Mouse (Mus musculus) heart, adult 2 months (tissue): Measurements from ENCODE around the gene Olfr206. TPM values are rescaled to one million over a fixed set of nuclear protein-coding genes. Genes with fewer than 3 reads are reported as not detected.

Experiments used
- DNase-seq, 2 experiments: peaks; one replicate each; pipeline ENCODE4 v3.0.0; 2021
- H3K27ac ChIP-seq: fragments of 200-600 bp; 2 replicates; pipeline ENCODE4 v1.8.1; 2022
- H3K27me3 ChIP-seq: fragments of 200-500 bp; 2 replicates; pipeline ENCODE4 v1.6.1; 2012; ENCODE audit warnings: mild to moderate bottlenecking, low read length, inconsistent platforms, mixed read lengths; ENCODE audit not compliant: control insufficient read depth, insufficient read depth
- H3K36me3 ChIP-seq: fragments of 200-500 bp; 2 replicates; pipeline ENCODE4 v1.6.1; 2012; ENCODE audit warnings: low read length, inconsistent platforms; ENCODE audit not compliant: control insufficient read depth, insufficient read depth
- H3K4me1 ChIP-seq: fragments of 200-500 bp; 2 replicates; pipeline ENCODE4 v1.6.1; 2011; ENCODE audit warnings: low read length; ENCODE audit not compliant: control insufficient read depth, insufficient read depth
- H3K4me3 ChIP-seq: fragments of 200-600 bp; 2 replicates; pipeline ENCODE4 v1.8.1; 2022
- H3K79me2 ChIP-seq: fragments of 200-500 bp; replicated peaks from 2 replicates; pipeline ENCODE4 v1.6.1; 2012; ENCODE audit warnings: mild to moderate bottlenecking, inconsistent platforms, low read length, moderate library complexity, mixed read lengths; ENCODE audit not compliant: control insufficient read depth, insufficient read depth
- H3K9ac ChIP-seq: fragments of 200-500 bp; 2 replicates; pipeline ENCODE4 v1.6.1; 2012; ENCODE audit warnings: low read depth, mild to moderate bottlenecking, control low read depth, inconsistent platforms, low read length, mixed read lengths
- CTCF ChIP-seq: fragments of 200-600 bp; IDR thresholded peaks from 2 replicates; pipeline ENCODE4 v1.8.1; 2022; ENCODE audit warnings: antibody characterized with exemption, mild to moderate bottlenecking, moderate library complexity
- WGBS: fragments of 180-500 bp; shearing (Covaris S2); methylation state at CpG from one replicate; pipeline ENCODE4 v1.1.7; 2018; 5-methylcytosine and 5-hydroxymethylcytosine counted together
- intact Hi-C: fragments of 180-260 bp; cut with DNase I; formaldehyde crosslinking; loops from one replicate; pipeline ENCODE4 v1.15.1; 2025
- polyA plus RNA-seq: library from polyadenylated mRNA; depleted of rRNA; stranded (reverse); fragments of >200 nt; gene quantifications from 2 replicates; pipeline ENCODE4 v1.2.3, GENCODE M21; 2012; rRNA removed
- total RNA-seq, 2 experiments: library from RNA; stranded (reverse); gene quantifications; 2 replicates each; pipeline ENCODE4 v1.2.3; 2021

Olfr206 gene
- total and polyA plus RNA-seq, 3 experiments, result not detected

DNA sequence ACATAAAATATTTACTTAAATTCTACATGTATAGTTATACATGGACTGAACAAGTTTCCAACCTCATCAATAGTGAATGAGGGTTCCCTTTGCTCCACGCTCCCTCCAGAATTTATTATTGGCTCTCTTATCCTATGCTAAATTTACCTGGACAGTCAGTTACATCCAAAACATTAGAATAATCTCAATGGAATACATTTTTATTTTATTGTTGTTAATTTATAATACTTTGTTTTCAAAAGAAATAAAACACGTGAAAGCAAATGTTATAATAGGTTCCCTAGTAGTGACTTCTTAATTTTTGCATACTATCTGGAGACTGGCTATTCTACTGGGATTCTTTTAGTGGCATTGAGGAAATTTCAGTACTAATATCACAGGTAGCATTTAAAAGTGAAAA, 50.5 kb downstream of the Olfr206 start, which contains the start of gene Olfr203:
Gene Olfr203, plus strand, starts transcription at position 301 of the 400 bp plus-strand sequence.
- no peak within 1 kb of the TSS for H3K9ac ChIP-seq
- DNase-seq, result no peak
- H3K27ac ChIP-seq, result no peak within 1 kb of the TSS
- 78% methylated on average over 2 of the region's 2 CpGs for WGBS
- no peaks in the 10 kb centered on the region for H3K36me3 ChIP-seq
- no peaks in the 10 kb centered on the region for H3K27me3 ChIP-seq
- H3K4me1 ChIP-seq, result no peaks in the 10 kb centered on the region
- no peaks in the 10 kb centered on the region for H3K79me2 ChIP-seq
- no peak for TF ChIP-seq CTCF
- H3K4me3 ChIP-seq, result no peak within 1 kb of the TSS
- intact Hi-C loops, result no loop called here

Other genes with a start within 250 kb of the Olfr206 start
- not detected for gene Olfr193, start 237.4 kb downstream of the Olfr206 start, total RNA-seq
- gene Olfr193, start 237.4 kb downstream of the Olfr206 start, polyA plus RNA-seq, result not detected in 2 replicates
- not detected for gene Olfr194, start 228.2 kb downstream of the Olfr206 start, total RNA-seq
- gene Olfr194, start 228.2 kb downstream of the Olfr206 start, polyA plus RNA-seq, result not detected in 2 replicates
- gene Olfr195, start 202.2 kb downstream of the Olfr206 start, total RNA-seq, result not detected
- not detected in 2 replicates for gene Olfr195, start 202.2 kb downstream of the Olfr206 start, polyA plus RNA-seq
- gene Olfr196, start 178.8 kb downstream of the Olfr206 start, total RNA-seq, result not detected
- not detected in 2 replicates for gene Olfr196, start 178.8 kb downstream of the Olfr206 start, polyA plus RNA-seq
- not detected for gene Olfr198, start 145.7 kb downstream of the Olfr206 start, total RNA-seq
- gene Olfr198, start 145.7 kb downstream of the Olfr206 start, polyA plus RNA-seq, result not detected in 2 replicates
- not detected for gene Olfr199, start 129.5 kb downstream of the Olfr206 start, total RNA-seq
- not detected in 2 replicates for gene Olfr199, start 129.5 kb downstream of the Olfr206 start, polyA plus RNA-seq
- gene Olfr201, start 76.6 kb downstream of the Olfr206 start, total RNA-seq, result not detected
- gene Olfr201, start 76.6 kb downstream of the Olfr206 start, polyA plus RNA-seq, result not detected in 2 replicates
- not detected for gene Olfr202, start 62.5 kb downstream of the Olfr206 start, total RNA-seq
- gene Olfr202, start 62.5 kb downstream of the Olfr206 start, polyA plus RNA-seq, result not detected in 2 replicates
- gene Olfr203, start 50.4 kb downstream of the Olfr206 start, total RNA-seq, result not detected
- gene Olfr203, start 50.4 kb downstream of the Olfr206 start, polyA plus RNA-seq, result not detected in 2 replicates
- gene Olfr204, start 31.0 kb downstream of the Olfr206 start, total RNA-seq, result not detected
- not detected in 2 replicates for gene Olfr204, start 31.0 kb downstream of the Olfr206 start, polyA plus RNA-seq
- not detected for gene Olfr205, start 18.1 kb downstream of the Olfr206 start, total RNA-seq
- not detected in 2 replicates for gene Olfr205, start 18.1 kb downstream of the Olfr206 start, polyA plus RNA-seq
- gene Olfr209, start 14.7 kb upstream of the Olfr206 start, total RNA-seq, result not detected
- not detected in 2 replicates for gene Olfr209, start 14.7 kb upstream of the Olfr206 start, polyA plus RNA-seq
- under 1 TPM in 1 of 2 experiments, not detected in 1; 0.05 TPM for gene Gabrr3, start 58.1 kb upstream of the Olfr206 start, total RNA-seq
- gene Gabrr3, start 58.1 kb upstream of the Olfr206 start, polyA plus RNA-seq, result not detected in 2 replicates
- gene Riox2, start 122.5 kb upstream of the Olfr206 start, total RNA-seq, result 10 to 100 TPM; 15.9 to 16.6 TPM
- 6.5 and 11.1 TPM in 2 replicates for gene Riox2, start 122.5 kb upstream of the Olfr206 start, polyA plus RNA-seq